Mouse (Mus musculus): ENCODE data around the gene Ccn2.
"Not testable (repeated sequence)": the region's sequence is repeated elsewhere in the genome, so short reads cannot be mapped to it uniquely, and the experiment has no call there.

Ccn2 gene

GRCm38 (mm10) chr10:24603035-24603434, 7.8 kb downstream of the Ccn2 start:
- DNase-seq (ENCODE audit: low read depth, low spot score): no peak

- DNase-seq (ENCODE audit: low read depth, low spot score): no peak
These were observed 8.5 kb downstream of the Ccn2 start for GRCm38 (mm10) chr10:24603727-24604126.

GRCm38 (mm10) chr10:24609146-24609545, 13.9 kb downstream of the Ccn2 start:
- DNase-seq (ENCODE audit: low read depth, low spot score): no peak

GRCm38 (mm10) chr10:24609766-24610165, 14.5 kb downstream of the Ccn2 start:
- DNase-seq (ENCODE audit: low read depth, low spot score): peak; percentile 63

- no peak for DNase-seq (ENCODE audit: low read depth, low spot score)
These were observed 19.5 kb downstream of the Ccn2 start for GRCm38 (mm10) chr10:24614726-24615125.

- no peak for DNase-seq (ENCODE audit: low read depth, low spot score)
These were observed 20.6 kb downstream of the Ccn2 start for GRCm38 (mm10) chr10:24615799-24616198.

- not testable (repeated sequence) for DNase-seq (ENCODE audit: low read depth, low spot score)
These were observed 21.3 kb downstream of the Ccn2 start for GRCm38 (mm10) chr10:24616572-24616971.

GRCm38 (mm10) chr10:24621572-24621971, 26.3 kb downstream of the Ccn2 start:
- DNase-seq (ENCODE audit: low read depth, low spot score): no peak

GRCm38 (mm10) chr10:24622586-24622985, 27.3 kb downstream of the Ccn2 start:
- peak; percentile 44 for DNase-seq (ENCODE audit: low read depth, low spot score)

GRCm38 (mm10) chr10:24625060-24625701, 29.9 kb downstream of the Ccn2 start:
- peak; percentile 79 for DNase-seq (ENCODE audit: low read depth, low spot score)

GRCm38 (mm10) chr10:24627262-24627661, 32.0 kb downstream of the Ccn2 start:
- DNase-seq (ENCODE audit: low read depth, low spot score): no peak

GRCm38 (mm10) chr10:24628466-24628865, 33.2 kb downstream of the Ccn2 start:
- DNase-seq (ENCODE audit: low read depth, low spot score): no peak

GRCm38 (mm10) chr10:24629086-24629720, 34.0 kb downstream of the Ccn2 start:
- DNase-seq (ENCODE audit: low read depth, low spot score): no peak

- DNase-seq (ENCODE audit: low read depth, low spot score): peak; percentile 28
These were observed 35.3 kb downstream of the Ccn2 start for GRCm38 (mm10) chr10:24630469-24631081.

- DNase-seq (ENCODE audit: low read depth, low spot score): no peak
These were observed 35.9 kb downstream of the Ccn2 start for GRCm38 (mm10) chr10:24631122-24631521.

- peak; percentile 65 for DNase-seq (ENCODE audit: low read depth, low spot score)
These were observed 39.0 kb downstream of the Ccn2 start for GRCm38 (mm10) chr10:24634288-24634687.

- no peak for DNase-seq (ENCODE audit: low read depth, low spot score)
These were observed 40.1 kb downstream of the Ccn2 start for GRCm38 (mm10) chr10:24635331-24635815.

- DNase-seq (ENCODE audit: low read depth, low spot score): no peak
These were observed 40.6 kb downstream of the Ccn2 start for GRCm38 (mm10) chr10:24635884-24636283.

GRCm38 (mm10) chr10:24636986-24637385, 41.7 kb downstream of the Ccn2 start:
- no peak for DNase-seq (ENCODE audit: low read depth, low spot score)

- no peak for DNase-seq (ENCODE audit: low read depth, low spot score)
These were observed 43.2 kb downstream of the Ccn2 start for GRCm38 (mm10) chr10:24638306-24639070.

- no peak for DNase-seq (ENCODE audit: low read depth, low spot score)
These were observed 44.4 kb downstream of the Ccn2 start for GRCm38 (mm10) chr10:24639596-24639995.
